Mouse (Mus musculus): ENCODE data around the gene Rec8. TPM values are rescaled to one million over a fixed set of nuclear protein-coding genes. Genes with fewer than 3 reads are reported as not detected.

The Rec8 gene
- total RNA-seq (2018; cell fraction: chromatin; rRNA removed) = under 1 TPM in 1 of 26 experiments, not detected in 25; 0.99 TPM
- under 1 TPM in 8 of 26 experiments, not detected in 18; 0.05 to 0.58 (median 0.09) TPM for total RNA-seq (2018; cell fraction: cytosol; rRNA removed)
- under 1 TPM in 2 of 26 experiments, not detected in 24; 0.48 to 0.66 TPM for total RNA-seq (2018; cell fraction: nucleus; rRNA removed)
- not detected in 3 replicates for polyA plus RNA-seq (2018)

DNA sequence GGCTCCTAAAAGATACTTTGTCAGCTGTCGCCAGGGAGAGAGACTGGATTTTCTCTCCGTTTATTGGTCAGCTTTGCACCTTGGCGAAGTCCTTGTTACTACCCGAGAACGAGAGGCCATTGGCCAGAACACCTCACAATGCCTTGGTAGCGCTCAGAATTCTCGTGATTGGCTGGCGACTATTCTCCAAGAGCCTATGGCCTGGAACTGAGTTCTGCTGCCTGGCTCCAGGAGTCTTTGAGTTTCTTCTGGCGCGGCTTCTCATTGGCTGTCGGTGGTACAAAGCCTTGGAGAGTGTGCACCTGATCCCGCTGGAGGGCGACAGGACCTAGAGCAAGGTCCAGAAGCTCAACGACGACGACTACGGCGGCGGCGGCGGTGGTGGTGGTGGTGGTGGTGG lies at the start of gene Rec8:
TSS of gene Rec8 (plus strand) at position 216 of the 400 bp plus-strand sequence.
- H3K79me2 ChIP-seq (ENCODE audit: inconsistent target) = no peaks in the 10 kb centered on the region
- no peak within 1 kb of the TSS for H3K27ac ChIP-seq
- no peaks in the 10 kb centered on the region for H3K36me3 ChIP-seq (ENCODE audit: inconsistent target)
- H3K4me3 ChIP-seq (ENCODE audit: inconsistent target) = no peak within 1 kb of the TSS
- WGBS (ENCODE audit: missing documents) = 48% methylated on average over 14 of the region's 21 CpGs

DNA sequence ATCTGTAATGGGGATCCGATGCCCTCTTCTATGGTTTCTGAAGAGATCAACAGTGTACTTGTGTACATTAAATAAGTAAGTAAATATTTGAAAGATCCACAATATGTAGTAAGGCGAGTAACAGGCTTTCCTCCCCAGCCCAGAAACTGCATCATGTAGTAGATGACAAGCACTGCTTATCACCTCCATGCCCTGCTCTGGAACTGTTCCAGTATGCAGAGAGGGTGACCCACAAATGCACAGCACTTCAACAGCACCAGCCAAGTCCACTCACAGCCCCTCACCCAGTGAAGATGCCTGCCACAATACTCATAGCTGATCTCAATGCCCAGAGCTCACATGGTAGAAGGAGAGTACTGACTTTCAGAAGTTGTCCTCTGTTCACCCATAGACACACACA lies 47.2 kb upstream of the Rec8 start:
- H3K4me3 ChIP-seq (ENCODE audit: inconsistent target) = no peak overlapping the region
- 96% methylated on average over 2 of the region's 2 CpGs for WGBS (ENCODE audit: missing documents)
- no peaks in the 10 kb centered on the region for H3K79me2 ChIP-seq (ENCODE audit: inconsistent target)
- H3K27ac ChIP-seq = no peak overlapping the region
- H3K36me3 ChIP-seq (ENCODE audit: inconsistent target) = peaks cover 44% of the 10 kb centered on the region

DNA sequence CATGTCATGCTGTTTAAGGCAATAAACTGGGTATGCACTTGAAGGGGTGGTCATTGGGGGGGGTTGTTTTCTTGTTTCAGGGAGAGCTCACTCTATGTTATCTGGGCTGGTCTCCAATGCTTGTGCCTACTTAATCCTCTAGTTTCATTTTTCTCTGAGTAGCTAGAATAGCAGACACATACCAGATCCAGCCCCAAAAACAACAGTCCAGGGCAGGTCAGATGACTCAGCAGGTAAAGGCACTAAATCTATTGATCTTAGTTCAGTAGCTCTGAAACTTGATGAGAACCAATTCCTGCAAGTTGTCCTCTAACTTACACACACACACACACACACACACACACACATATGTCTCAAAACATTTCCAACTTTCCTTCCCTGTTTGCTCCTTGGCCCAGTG lies 46.1 kb upstream of the Rec8 start:
- Histone ChIP-seq H3K4me3 (ENCODE audit: inconsistent target) (no peak overlapping the region), H3K27ac (no peak overlapping the region), H3K79me2 (ENCODE audit: inconsistent target) (no peaks in the 10 kb centered on the region), H3K36me3 (ENCODE audit: inconsistent target) (peaks cover 32% of the 10 kb centered on the region)

DNA sequence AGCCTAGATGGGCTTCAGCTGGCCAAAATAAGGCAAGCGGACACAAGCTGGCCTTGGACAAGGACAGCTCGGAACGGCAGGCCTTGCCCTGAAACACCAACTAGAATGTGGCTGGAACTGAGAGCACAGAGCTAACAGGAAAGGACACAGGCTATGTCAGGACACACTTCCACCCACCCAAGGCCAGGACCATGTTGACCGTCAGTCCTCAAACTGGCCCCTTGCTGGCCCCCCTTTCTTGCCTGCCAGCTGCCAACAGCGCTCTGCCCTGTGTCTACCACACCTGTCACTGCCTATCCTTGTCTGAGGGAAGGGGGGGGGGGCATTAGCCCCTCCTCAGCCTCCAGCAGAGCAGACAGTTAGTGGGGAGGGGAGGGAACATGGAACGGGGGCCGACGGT lies 42.5 kb upstream of the Rec8 start, which contains the start of gene Fitm1:
TSS of gene Fitm1 (plus strand) at position 316 of the 400 bp plus-strand sequence.
- 77% methylated on average over 8 of the region's 8 CpGs for WGBS (ENCODE audit: missing documents)
- Histone ChIP-seq H3K27ac (no peak within 1 kb of the TSS), H3K36me3 (ENCODE audit: inconsistent target) (peaks cover 9% of the 10 kb centered on the region), H3K4me3 (ENCODE audit: inconsistent target) (no peak within 1 kb of the TSS), H3K79me2 (ENCODE audit: inconsistent target) (peaks cover 20% of the 10 kb centered on the region)

DNA sequence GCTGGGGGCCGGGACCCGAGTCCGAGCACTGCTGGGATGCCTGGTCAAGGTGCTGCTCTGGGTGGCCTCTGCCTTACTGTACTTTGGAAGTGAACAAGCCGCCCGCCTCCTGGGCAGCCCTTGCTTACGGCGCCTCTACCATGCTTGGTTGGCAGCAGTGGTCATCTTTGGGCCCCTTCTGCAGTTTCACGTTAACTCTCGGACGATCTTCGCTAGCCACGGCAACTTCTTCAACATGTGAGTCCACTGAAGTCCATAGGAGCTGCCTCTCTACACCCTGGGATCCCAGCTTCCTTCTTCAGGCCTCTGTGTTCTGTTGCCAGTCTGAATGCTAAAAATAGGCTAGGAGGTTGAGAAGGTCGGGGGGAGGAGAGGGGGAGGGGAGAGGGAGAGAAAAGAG lies 42.1 kb upstream of the Rec8 start:
- 65% methylated on average over 13 of the region's 13 CpGs for WGBS (ENCODE audit: missing documents)
- Histone ChIP-seq H3K4me3 (ENCODE audit: inconsistent target) (no peak overlapping the region), H3K79me2 (ENCODE audit: inconsistent target) (peaks cover 22% of the 10 kb centered on the region), H3K36me3 (ENCODE audit: inconsistent target) (peaks cover 13% of the 10 kb centered on the region), H3K27ac (no peak overlapping the region)

DNA sequence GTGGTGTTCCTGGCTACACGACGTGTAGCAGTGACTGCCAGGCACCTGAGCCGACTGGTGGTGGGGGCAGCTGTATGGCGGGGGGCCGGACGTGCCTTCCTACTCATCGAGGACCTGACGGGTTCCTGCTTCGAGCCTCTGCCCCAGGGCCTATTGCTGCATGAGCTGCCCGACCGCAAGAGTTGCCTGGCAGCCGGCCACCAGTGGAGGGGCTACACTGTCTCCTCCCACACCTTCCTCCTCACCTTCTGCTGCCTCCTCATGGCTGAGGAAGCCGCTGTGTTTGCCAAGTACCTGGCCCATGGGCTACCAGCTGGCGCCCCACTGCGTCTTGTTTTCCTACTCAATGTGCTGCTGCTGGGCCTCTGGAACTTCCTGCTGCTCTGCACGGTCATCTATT lies 41.5 kb upstream of the Rec8 start:
- WGBS (ENCODE audit: missing documents) = 64% methylated on average over 6 of the region's 16 CpGs
- no peak overlapping the region for H3K27ac ChIP-seq
- peaks cover 19% of the 10 kb centered on the region for H3K36me3 ChIP-seq (ENCODE audit: inconsistent target)
- H3K4me3 ChIP-seq (ENCODE audit: inconsistent target) = no peak overlapping the region
- H3K79me2 ChIP-seq (ENCODE audit: inconsistent target) = peaks cover 22% of the 10 kb centered on the region

DNA sequence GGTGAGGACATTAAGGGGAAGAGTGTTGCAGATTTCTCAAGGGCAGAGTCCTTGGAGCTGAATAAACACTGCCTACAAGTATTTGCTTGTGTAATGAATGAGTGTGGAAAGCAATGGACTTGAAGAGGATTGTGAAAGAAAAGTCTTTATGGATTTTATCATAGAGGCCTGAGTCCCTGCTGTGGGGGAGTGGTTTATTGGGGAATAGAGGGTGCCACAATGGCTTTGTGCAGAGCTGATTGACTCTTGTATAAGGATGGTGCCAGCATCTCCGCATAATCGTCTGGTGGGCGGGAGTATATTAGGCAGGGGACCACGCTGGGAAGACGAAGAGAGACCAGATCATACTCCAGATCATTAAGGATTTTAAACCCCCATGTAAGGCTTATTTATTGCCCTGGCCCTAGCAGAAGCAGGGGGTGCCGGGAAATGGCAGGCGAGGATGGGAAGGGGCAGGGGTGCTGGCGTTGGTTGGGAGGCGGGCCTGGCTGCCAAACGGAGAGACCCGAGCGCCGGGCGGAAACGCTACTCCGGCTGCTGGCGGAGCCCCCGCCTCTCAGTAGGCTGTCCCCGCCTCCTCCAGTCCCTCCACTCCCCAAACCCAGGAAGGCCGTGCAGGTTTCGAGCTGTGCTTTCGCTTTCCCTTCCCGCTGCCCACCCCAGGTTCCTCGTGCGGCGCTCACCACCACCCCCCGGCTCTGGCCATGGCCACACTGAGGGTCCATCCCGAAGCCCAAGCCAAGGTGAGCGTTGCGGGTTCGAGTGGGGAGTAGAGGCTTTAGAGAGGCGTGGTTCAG lies 39.8 kb upstream of the Rec8 start, which contains the start of gene Psme1:
TSS of gene Psme1 (plus strand) at position 253 of the 797 bp plus-strand sequence.
- Histone ChIP-seq H3K4me3 (ENCODE audit: inconsistent target) (peak within 1 kb of the TSS; percentile 95), H3K79me2 (ENCODE audit: inconsistent target) (peaks cover 22% of the 10 kb centered on the region), H3K27ac (peak within 1 kb of the TSS; percentile 85), H3K36me3 (ENCODE audit: inconsistent target) (peaks cover 25% of the 10 kb centered on the region)
- 2% methylated on average over 32 of the region's 32 CpGs for WGBS (ENCODE audit: missing documents)

DNA sequence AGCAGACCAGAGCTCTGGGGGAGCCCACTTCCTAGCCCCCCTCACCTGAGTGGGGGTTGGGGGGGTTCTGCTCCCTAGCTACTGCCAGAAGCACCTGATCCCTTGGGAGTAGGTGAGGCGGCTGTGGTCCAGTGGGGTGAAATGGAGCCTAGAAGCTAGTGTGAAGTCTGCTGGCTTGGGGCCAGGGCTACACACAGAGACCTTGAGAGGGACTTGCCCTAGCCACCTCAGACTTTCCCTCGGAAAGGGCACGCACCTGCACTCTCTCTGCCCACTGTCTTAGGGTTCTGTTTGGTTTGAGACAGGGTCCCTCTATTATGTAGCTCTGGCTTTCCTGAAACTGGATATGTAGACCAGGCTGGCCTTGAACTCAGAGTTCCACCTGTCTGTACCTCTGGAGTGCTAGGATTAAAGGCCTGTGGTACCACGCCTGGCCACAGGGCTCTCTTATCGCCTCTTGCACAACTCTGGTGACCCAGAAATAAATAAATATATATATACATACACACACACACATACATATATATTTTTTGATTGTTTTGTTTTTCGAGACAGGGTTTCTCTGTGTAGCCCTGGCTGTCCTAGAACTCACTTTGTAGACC lies 39.1 kb upstream of the Rec8 start:
- H3K27ac ChIP-seq = peak overlapping the region; percentile 85
- H3K4me3 ChIP-seq (ENCODE audit: inconsistent target) = peak overlapping the region; percentile 95
- 0% methylated on average over 5 of the region's 6 CpGs for whole genome bisulfite sequencing (ENCODE audit: missing documents)
- H3K36me3 ChIP-seq (ENCODE audit: inconsistent target) = peaks cover 25% of the 10 kb centered on the region
- peaks cover 22% of the 10 kb centered on the region for H3K79me2 ChIP-seq (ENCODE audit: inconsistent target)

DNA sequence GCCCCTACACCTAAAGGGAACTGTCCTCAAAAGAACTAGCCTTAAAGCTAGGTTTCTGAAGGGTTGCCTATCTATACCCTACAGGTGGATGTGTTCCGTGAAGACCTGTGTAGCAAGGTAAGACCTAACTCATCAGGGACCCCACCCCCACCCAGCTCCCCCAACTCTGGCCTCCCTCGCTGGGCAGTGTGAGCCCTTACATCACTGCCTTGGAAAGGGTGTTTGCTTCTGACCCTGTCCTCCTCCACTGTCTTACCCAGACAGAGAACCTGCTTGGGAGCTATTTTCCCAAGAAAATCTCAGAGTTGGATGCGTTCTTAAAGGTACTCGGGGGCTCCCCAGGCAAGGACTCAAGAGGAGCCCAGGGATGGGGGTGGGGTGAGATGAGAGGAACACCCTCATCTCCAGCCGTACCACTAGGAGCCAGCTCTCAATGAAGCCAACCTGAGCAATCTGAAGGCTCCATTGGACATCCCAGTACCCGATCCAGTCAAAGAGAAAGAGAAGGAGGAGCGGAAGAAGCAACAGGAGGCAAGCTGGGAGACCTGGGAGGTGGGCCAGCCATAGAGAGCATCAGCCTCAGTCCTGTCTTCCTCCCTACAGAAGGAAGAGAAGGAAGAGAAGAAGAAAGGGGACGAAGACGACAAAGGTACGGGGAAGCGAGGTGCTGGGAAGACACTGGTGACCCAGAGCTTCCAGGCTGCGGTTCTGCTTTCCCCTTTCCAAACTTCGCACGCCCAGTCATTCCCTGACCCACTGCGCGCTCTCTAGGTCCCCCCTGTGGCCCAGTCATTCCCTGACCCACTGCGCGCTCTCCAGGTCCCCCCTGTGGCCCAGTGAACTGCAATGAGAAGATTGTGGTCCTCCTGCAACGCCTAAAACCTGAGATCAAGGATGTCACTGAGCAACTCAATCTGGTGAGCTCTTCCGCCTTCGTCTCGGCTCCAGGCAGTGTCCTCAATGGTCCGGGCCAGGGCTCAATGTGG lies 38.0 kb upstream of the Rec8 start:
- Histone ChIP-seq H3K27ac (no peak overlapping the region), H3K79me2 (ENCODE audit: inconsistent target) (peaks cover 26% of the 10 kb centered on the region), H3K4me3 (ENCODE audit: inconsistent target) (no peak overlapping the region; the same call in 1 of the 2 replicates), H3K36me3 (ENCODE audit: inconsistent target) (peaks cover 25% of the 10 kb centered on the region)
- 92% methylated on average over 22 of the region's 23 CpGs for WGBS (ENCODE audit: missing documents)

DNA sequence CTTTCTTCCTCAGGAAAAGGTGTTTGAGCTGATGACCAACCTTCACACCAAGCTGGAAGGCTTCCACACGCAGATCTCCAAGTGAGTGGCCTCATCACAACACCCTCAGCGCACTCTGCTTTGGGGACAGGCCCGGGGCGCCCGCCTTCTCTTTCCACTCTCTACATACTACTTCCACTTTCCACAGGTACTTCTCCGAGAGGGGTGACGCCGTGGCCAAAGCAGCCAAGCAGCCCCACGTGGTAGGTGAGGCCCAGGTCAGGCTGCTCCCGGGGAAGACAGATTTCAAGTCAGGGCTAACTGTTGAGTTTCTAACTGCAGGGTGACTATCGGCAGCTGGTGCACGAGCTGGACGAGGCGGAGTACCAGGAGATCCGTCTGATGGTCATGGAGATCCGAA lies 37.1 kb upstream of the Rec8 start:
- WGBS (ENCODE audit: missing documents) = 86% methylated on average over 14 of the region's 16 CpGs
- no peak overlapping the region for H3K4me3 ChIP-seq (ENCODE audit: inconsistent target)
- no peak overlapping the region for H3K27ac ChIP-seq
- H3K36me3 ChIP-seq (ENCODE audit: inconsistent target) = peaks cover 25% of the 10 kb centered on the region
- H3K79me2 ChIP-seq (ENCODE audit: inconsistent target) = peaks cover 26% of the 10 kb centered on the region

DNA sequence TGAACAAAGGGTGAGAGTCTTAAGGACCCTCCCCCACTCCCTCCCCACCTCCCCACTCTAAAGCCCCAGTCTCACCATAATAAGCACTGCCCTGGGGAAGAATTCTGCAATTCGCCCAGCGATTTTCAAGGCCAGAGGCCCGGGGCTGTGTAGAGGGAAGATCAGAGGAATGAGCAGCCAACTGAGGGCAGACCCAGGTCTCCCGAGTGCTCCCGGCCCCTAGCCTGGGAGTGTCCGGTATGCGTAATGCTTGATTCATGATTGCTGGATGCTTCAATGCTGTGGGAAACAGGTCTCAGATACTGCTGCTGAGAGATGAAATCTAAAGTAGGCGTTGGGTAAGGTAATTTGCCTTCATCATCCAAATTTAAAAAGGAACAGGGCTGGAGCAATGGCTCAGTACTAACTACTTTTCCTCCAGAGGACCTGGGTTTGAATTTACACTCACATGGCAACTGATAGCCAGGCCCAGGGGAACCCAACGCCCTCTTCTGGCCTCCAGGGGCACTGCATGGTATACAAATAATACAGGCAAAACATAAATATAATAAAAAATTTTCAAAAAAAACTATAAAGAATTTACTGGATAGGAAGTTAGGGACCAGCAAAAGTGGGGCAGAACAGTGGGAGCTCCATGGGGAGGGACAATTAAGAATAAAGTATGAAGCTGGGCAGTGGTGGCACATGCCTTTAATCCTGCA lies 35.7 kb upstream of the Rec8 start:
- H3K4me3 ChIP-seq (ENCODE audit: inconsistent target) = no peak overlapping the region
- 80% methylated on average over 9 of the region's 9 CpGs for WGBS (ENCODE audit: missing documents)
- peaks cover 27% of the 10 kb centered on the region for H3K36me3 ChIP-seq (ENCODE audit: inconsistent target)
- H3K27ac ChIP-seq = no peak overlapping the region
- peaks cover 26% of the 10 kb centered on the region for H3K79me2 ChIP-seq (ENCODE audit: inconsistent target)

DNA sequence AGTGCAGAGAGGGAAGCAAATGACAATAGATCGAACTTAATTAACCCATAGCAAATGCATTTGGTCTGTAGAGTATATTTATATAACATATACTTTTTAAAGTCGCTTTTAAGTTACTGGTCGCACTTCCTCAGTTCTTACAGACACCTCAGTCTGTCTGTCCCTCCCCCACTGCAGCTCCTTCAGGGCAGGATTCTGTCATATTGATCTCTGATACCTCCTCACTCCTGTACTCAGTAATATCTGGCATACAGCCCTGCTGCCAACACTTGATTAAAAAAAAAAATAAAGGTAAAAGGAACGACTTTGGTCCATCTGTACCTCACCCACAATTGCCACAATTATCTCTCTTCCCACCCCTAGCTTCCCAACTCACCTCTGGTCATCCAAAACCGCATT lies 33.5 kb upstream of the Rec8 start:
- Histone ChIP-seq H3K4me3 (ENCODE audit: inconsistent target) (peak overlapping the region; percentile 70), H3K79me2 (ENCODE audit: inconsistent target) (peaks cover 31% of the 10 kb centered on the region), H3K27ac (peak overlapping the region; percentile 17), H3K36me3 (ENCODE audit: inconsistent target) (peaks cover 47% of the 10 kb centered on the region)
- 23% methylated on average over 5 of the region's 5 CpGs for WGBS (ENCODE audit: missing documents)

DNA sequence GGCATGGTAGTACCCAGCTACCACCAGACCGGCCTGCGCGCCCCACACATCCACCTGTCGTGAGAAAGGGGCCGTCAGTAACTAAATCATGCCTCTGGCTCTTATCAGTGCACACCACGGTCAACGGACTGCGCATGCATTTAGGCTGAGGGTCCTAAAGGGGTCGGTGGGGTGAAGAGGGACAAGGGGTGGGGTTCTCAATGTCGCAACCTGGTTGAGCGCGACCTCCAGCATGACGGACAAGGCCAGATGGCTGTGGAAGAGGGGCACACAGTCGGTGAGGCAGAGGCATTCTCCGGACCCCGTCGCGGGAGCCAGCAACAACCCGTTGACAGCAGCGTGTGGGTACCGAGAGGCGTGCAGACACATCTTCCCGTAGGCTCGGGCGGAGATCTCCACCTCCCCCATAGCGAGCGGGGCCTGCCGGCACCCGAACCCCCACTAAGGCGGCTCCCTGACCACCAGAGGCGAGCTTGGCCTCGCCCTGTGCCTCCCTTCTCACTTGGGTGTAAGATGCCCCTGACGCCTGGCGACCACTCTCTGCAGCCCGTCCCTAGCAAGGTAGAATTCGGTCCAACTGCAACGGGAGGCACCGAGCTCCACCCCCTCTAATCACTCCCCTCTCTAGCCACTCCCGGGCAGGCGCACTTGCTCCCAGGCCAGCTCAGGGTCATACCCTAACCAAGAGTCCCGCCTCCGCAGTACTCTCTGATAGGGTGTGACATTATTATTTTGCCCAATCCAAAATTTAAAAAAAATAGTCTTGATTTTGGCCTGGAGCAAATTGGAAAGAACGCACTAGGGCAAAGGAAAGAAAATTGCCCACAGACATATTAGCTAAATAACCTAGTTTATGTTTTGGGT lies 32.9 kb upstream of the Rec8 start, which contains the start of gene Emc9:
TSS of gene Emc9 (minus strand) at position 601 of the 864 bp plus-strand sequence.
- H3K4me3 ChIP-seq (ENCODE audit: inconsistent target) = peak within 1 kb of the TSS; percentile 70
- H3K36me3 ChIP-seq (ENCODE audit: inconsistent target) = peaks cover 42% of the 10 kb centered on the region
- H3K79me2 ChIP-seq (ENCODE audit: inconsistent target) = peaks cover 31% of the 10 kb centered on the region
- H3K27ac ChIP-seq = peak within 1 kb of the TSS; percentile 43
- 12% methylated on average over 41 of the region's 43 CpGs for WGBS (ENCODE audit: missing documents)
